Mouse (Mus musculus) monocyte, adult 2 months (primary cell): Measurements from ENCODE around the gene Uba5.

Source experiments
- DNase-seq, 2 experiments: peaks; one replicate each; pipeline ENCODE4 v3.0.0; 2022; ENCODE audit warnings: low spot score in 2 of 2, low read depth in 1 of 2

Gene Uba5

GRCm38 (mm10) chr9:104062430-104063243 is at the start of gene Uba5:
TSS of gene Uba5 (minus strand) at chr9:104063134.
- DNase-seq, result peak in 1 of 2 experiments; percentile 9

GRCm38 (mm10) chr9:104109151-104109550 is 46.2 kb upstream of the Uba5 start:
- DNase-seq, result no peak

GRCm38 (mm10) chr9:104108571-104109143 is 45.7 kb upstream of the Uba5 start:
- no peak for DNase-seq

GRCm38 (mm10) chr9:104107482-104107881 is 44.5 kb upstream of the Uba5 start:
- no peak for DNase-seq

- DNase-seq, result no peak
These were observed 44.0 kb upstream of the Uba5 start for GRCm38 (mm10) chr9:104106930-104107329.

- no peak for DNase-seq
These were observed 42.1 kb upstream of the Uba5 start for GRCm38 (mm10) chr9:104104986-104105385.

- DNase-seq, result no peak
These were observed 40.0 kb upstream of the Uba5 start for GRCm38 (mm10) chr9:104102901-104103300.

GRCm38 (mm10) chr9:104102301-104102700 is 39.4 kb upstream of the Uba5 start:
- DNase-seq, result no peak

GRCm38 (mm10) chr9:104101458-104101857 is 38.5 kb upstream of the Uba5 start:
- DNase-seq, result no peak

- no peak for DNase-seq
These were observed 37.9 kb upstream of the Uba5 start for GRCm38 (mm10) chr9:104100822-104101221.

- DNase-seq, result no peak
These were observed 36.1 kb upstream of the Uba5 start for GRCm38 (mm10) chr9:104099060-104099459.

GRCm38 (mm10) chr9:104098256-104098655 is 35.3 kb upstream of the Uba5 start:
- no peak for DNase-seq

- DNase-seq, result no peak
These were observed 30.0 kb upstream of the Uba5 start for GRCm38 (mm10) chr9:104092945-104093344.

- no peak for DNase-seq
These were observed 25.6 kb upstream of the Uba5 start for GRCm38 (mm10) chr9:104088555-104088954.

- DNase-seq, result no peak
These were observed 22.9 kb upstream of the Uba5 start for GRCm38 (mm10) chr9:104085730-104086429.

GRCm38 (mm10) chr9:104080038-104080437 is 17.1 kb upstream of the Uba5 start:
- DNase-seq, result no peak

GRCm38 (mm10) chr9:104079379-104079778 is 16.4 kb upstream of the Uba5 start:
- peak in 1 of 2 experiments; percentile 18 for DNase-seq

GRCm38 (mm10) chr9:104078780-104079179 is 15.8 kb upstream of the Uba5 start:
- DNase-seq, result no peak

- no peak for DNase-seq
These were observed 12.9 kb upstream of the Uba5 start for GRCm38 (mm10) chr9:104075808-104076207.

- DNase-seq, result no peak
These were observed 8.1 kb upstream of the Uba5 start for GRCm38 (mm10) chr9:104070863-104071604.

- DNase-seq, result no peak
These were observed 7.3 kb upstream of the Uba5 start for GRCm38 (mm10) chr9:104070241-104070640.
